Mouse (Mus musculus): ENCODE results near the gene Nap1l1.
A peak's percentile ranks its signal among the peaks of the same experiment; 100 is the strongest.
"Not testable (repeated sequence)": the region's sequence is repeated elsewhere in the genome, so short reads cannot be mapped to it uniquely, and the experiment has no call there.

The Nap1l1 gene

DNA sequence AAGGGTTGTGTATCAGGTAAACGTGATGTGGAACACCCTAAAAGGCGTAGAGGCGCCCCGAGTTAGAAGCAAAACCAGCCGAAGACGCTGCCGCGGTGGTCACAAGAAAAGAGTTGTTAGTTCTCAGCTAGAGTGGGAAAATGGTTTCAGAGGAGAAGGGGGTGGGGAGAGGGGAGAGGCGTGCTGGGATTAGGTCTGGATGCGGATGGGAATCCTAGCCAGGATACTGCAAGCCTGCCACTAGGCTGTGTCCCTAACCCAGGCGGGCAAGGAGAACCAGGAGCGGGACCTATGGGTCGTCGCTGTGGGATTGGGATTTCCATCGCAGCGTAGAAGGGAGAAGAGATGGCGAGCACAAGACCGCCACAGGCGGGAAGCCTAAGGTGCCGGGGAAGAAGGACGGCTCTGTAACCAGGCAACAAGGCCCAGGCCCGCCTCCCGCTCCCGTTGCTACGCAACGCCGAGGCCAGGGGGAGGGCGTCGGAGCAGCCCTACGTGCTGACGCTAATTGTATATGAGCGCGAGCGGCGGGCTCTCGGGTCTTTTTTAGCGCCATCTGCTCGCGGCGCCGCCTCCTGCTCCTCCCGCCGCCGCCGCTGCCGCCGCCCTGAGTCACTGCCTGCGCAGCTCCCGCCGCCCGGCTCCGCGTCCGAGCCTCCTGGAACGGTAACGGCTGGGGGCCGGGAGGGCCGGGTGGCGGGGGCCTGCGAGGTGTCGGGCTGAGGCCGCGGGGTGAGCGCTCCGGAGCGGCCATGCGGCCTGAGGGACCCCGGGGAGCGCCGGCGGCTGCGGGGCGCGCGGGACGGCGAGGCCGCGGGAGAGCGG lies at the start of gene Nap1l1:
TSS of gene Nap1l1 (plus strand) at position 538 of the 825 bp plus-strand sequence.
- peak; percentile 97 for DNase-seq

DNA sequence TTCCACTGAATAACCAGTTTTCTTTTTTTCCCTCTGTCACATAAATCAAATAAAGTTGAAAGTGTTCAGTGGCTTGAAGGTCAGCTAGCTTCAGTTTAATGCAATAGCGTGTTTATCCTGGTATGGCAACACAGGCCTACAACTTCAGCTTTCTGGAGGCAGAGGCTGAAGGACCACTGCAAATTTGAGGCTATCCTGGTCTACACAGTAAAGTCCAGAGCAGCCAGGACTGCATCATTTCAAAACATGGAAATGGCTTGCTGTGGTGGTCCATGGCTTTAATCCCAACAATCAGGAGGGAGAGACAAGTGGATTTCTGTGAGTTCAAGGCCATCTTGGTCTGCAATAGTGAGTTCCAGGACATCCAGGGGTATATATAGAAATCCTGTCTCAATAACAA lies 46.5 kb upstream of the Nap1l1 start:
- DNase-seq: no peak

DNA sequence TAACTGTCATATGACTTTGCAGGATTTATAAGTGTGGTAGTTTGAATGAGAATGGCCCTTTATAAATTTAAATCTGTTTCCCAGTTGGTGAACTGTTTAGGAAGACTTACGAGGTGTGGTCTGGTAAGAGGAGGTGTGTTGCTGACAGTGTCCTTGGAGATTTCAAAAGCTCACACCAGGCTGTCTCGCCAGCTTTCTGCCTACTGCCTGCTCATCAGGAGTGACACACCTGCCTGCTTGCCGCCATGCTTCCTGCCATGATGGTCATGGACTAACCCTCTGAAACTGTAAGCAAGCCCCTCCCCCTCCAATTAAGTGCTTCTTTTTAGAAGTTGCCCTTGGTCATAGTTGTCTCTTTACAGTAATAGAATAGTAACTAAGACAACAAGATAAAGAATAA lies 39.5 kb upstream of the Nap1l1 start:
- no peak for DNase-seq

DNA sequence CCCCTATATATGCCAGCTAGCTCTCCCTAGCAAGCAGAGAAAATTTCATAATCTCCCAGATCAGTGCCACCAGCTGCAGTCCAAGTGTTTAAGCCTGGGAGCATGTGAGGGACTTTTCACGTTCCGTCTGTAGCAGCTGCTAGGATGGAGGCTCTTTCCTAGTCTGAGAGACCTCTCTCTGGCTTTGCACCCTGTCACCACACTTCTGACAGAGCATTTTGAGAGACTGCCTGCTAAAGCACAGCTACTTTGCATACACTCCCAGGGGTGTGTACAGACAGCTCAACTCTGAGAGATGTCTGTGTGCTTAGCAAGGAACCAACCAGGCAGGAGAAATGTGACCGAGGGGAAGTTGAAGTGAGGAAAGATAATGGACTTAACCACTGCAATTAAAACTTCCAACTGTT lies 32.0 kb upstream of the Nap1l1 start:
- DNase-seq: no peak

DNA sequence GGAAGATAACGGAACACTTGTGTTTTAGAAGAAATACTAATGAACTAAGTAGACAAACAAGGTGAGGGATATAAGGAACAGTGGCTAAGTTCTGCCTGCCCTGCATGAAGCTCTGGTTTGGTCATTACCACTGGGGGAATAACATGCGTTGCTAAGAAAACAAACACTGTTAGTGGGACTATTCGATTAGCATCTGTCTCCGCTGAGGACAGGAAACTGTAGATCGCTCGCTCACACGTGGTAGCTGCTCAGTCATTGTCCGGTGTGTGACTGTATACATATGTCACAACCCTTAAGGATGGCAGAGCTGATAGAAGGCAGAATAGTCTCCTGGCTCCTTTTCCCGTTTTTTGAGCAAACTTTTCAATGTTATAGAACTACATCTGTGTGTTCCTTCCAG lies 28.8 kb upstream of the Nap1l1 start:
- no peak for DNase-seq

DNA sequence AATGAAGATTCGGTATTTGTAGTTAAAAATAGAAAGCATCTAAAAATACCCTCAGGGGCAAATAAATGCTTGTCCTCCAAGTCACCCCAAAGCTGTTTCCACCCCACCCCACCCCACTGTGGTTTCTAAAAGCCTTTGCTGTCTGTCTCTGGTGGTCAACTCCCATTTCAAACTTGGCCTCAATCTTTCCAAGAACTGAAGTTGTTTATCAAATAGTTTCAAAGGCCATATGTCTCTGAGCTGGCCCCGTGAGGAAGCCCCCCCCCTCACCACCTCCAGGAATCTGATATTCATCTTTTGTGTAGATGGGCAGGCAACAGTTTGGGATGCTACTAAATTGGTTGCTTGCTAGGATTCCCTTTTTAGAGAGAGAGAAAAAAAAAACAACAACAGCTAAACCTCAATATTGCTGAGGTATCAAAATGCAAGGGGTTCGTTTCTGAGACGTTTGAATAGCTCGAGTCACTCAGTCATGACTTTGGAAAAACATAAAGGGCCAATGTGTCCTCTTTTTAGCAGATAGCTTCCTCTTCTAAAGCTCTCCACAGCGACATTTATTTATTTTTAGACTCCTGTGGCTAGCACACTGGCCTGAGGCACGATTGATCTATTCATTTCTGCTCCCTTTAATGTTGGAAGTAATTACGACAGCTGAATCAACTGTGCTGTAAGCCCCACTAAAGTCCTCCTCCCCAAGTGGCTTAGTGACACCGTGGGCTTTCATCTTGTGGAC lies 26.9 kb upstream of the Nap1l1 start:
- no peak for DNase-seq

DNA sequence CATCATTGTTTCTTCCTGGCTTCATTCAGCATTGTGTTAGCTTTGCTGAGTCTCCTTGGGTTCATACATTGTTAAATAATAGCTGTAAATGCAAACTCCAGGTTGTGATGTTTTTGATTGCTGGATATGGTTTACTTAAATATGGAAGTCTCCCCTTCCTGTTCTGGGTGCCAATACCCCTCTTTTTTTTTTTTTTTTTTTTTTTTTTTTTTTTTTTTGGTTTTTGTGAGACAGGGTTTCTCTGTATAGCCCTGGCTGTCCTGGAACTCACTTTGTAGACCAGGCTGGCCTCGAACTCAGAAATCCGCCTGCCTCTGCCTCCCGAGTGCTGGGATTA lies 26.4 kb upstream of the Nap1l1 start:
- DNase-seq: not testable (repeated sequence)

DNA sequence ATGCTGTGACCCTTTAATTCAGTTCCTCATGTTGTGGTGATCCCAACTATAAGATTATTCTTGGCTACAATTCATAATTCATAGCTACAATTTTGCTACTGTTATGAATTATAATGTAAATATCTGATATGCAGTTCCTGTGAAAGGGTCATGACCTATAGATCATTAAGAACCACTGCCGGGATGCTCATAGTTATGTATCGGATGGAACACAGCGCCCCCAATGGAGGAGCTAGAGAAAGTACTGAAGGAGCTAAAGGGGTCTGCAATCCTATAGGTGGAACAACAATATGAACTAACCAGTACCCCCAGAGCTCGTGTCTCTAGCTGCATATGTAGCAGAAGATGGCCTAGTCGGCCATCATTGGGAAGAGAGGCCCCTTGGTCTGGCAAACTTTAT lies 23.4 kb upstream of the Nap1l1 start:
- DNase-seq: not testable (repeated sequence)

DNA sequence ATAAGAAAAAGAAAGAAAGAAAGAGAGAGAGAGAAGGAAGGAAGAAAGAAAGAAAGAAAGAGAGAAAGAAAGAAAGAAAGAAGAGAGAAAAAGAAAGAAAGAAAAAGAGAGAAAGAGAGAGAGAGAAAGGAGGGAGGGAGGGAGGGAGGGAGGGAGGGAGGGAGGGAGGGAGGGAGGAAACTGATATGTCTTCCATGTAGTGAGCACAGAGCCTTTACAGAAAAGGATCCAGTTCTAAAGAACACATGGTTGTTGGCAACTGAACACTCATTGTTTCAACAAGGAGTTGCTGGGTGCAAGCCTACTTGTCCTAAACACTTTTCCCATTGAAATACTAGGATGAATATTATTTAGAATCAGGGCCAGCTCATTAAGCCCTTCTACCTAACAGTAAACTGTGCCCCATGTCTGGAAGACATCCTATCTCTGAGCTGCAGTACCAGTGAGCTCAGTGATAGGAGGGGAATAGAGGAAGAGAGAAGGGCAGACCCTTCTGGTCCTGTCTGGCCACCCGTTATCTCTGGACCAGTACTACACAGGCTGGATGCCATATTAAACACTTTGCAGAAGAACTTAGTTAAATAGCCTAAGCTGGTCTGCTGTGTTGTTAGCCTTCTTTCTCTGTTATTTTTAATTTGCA lies 21.2 kb upstream of the Nap1l1 start:
- no peak for DNase-seq

DNA sequence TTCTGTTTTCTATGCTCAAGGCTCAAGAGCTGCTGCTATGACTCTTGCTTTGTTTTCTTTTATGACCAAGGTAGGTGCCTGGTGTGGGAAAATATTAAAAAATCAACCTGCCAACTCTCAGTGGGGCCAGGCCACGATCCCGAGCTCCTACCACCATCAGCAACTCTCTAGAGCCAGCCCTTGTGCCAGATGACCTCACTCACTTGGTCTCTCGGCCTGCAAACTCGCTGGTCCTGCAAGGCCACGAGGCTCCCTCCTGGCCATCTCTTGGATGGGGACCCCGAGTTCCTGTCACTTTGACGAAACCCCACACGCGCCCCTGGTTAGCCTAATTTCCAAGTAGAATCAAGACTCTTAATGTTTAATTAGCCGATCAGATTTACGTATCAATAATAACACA lies 20.6 kb upstream of the Nap1l1 start:
- no peak for DNase-seq

DNA sequence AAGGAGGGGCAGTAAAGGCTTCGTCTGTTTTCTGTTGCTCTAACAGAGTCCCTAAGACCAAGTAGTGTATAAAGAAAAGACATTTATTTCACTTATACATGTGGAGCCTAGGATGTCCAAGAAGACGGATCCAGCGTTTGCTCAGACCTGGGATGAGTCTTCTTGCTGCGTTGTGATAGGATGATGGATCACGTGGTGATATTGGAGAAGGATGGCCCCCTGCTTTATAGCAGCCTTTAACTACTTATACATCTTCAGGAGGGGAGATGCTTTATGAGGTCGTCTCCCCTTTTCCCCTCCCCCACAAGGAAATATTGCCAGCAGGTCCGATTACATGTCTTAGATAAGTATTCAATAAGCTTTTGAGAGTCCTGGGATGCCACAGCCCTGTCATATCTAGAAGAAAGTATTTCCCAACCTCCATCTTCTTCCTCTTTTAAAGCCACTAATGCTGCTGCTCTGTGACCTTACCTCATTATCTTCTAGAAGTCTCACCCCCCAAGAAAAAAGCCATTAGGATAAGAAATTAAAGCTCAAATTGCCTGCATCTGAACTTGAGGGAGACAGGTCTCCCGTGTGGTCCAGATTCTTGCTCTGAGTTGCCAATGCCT lies 18.2 kb upstream of the Nap1l1 start:
- no peak for DNase-seq

DNA sequence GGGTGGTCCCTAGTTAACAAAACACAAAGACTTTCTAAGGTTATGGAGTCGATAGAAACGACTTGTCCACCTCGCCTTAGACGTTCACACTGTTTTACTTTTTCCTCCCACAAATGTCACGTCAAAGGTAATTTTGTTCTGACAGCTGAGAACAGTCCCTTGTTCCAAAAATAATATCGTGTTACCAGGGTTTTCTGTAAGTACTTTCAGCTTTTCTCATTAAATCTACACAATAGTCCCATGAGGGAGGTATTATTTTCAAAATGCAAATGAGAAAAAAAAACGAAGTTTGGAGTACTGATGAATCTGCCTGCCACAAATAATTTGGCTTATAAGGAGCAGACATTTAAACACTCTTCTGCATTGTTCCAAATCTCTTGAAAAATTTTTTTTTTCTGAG lies 14.9 kb upstream of the Nap1l1 start:
- DNase-seq: no peak

DNA sequence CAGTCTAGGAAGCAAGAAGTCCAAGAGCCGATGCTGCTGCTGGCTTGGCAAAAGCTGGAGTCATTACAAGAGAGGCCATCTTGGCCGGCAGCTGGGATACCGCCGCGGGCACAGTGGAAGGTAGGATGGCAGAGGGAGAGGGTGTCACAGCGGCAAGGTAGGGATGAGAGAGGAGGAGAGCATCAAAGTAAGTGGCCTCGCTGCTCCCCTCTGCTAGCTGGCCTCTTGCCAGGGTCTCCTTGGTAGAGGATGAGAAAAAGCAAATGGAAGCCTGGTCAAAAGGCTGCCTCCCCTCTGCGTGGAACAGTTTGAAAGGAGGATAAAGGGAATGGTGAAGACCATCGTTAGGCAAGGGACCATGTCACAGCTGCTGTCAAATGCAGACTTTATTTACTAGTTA lies 14.0 kb upstream of the Nap1l1 start:
- no peak for DNase-seq

DNA sequence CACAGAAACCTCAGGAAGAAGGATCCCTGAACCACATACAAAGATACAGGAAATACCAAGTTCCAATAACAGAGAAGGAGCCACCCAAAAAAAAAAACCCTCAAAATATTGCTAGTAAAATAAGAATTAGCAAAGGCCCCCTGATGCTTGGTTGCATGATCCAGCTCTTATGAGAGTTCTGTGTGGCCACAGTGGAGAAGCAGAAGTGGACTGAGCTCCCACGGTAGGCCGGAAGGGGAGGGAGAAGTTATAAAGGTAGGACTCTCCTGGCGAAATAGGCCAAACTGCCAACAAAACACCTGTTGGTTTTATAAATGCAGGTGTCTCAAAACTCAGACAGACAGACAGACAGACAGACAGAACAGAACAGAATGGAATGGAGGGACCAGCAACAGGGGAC lies 13.1 kb upstream of the Nap1l1 start:
- no peak for DNase-seq

DNA sequence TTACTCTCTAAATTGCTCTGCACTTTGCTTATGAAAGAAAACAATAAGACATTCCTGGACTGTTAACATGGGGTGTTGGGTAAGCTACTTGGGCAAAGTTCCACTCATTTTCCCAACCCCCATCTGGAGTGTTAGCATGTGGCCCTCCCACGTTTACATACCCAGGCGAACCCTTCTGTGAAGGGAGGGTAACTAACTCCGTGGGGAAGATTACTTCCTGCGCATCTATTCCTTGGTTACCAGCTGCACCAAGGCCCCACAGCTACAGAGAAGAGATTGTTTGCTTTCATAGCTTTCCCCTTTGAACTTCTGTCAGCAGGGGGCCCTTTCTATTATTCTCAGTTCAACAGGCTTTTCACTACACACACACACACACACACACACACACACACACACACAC lies 12.6 kb upstream of the Nap1l1 start:
- DNase-seq: no peak

DNA sequence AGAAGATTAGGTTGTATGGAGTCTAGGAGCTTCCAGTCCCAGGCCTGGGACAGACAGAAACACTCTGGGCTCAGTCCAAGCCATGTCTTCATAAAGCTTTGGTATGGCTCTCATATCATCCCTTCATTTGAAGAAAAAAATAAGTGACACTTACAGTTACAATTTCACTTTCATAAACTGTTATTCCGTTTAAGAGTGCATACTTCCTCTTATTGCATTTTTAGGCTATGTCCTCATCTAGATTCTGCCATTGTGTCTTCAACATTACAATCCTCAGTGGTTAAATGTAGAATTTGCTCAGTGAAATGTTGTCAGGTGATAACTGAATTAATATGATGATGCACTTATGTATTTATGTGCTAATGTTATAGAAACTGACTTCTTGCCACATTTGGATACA lies 8.2 kb upstream of the Nap1l1 start:
- DNase-seq: no peak

DNA sequence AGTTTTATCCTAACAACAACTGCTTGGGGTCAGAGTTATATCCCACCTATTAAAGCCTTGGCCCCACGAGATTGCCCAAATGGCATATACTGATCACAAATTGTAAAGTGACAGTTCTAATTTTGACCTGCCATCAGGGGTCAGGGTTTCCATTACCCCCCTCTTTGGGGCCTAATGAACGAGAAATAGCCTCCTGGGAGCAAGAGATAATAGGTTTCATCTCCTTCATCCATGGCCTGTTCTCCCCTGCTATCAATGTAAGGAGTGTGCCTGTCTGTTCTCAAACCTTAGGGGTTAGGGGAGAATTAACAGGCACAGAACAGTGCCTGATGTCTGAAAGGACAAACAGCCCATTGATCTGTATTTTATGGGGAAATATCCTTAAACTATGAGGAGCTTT lies 7.6 kb upstream of the Nap1l1 start:
- DNase-seq: no peak

DNA sequence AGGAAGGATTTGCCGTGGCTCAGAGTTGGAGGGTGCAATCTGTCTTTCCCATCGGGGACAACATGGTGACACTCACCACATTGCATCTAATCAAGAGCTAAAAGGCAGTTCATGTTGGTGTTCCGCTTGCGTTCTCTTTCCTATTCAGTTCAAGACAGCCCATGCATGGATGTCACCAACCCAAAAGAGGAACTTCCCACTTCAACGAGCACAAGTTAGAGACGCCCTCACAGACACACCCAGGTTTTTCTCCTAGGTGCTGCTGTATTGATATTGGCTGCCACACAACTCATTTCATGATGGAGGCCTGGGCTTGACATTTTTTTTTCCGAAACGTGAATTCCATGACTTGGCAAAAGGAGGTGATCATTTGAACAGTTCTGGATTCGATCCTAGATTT lies 1.9 kb upstream of the Nap1l1 start:
- DNase-seq: no peak

DNA sequence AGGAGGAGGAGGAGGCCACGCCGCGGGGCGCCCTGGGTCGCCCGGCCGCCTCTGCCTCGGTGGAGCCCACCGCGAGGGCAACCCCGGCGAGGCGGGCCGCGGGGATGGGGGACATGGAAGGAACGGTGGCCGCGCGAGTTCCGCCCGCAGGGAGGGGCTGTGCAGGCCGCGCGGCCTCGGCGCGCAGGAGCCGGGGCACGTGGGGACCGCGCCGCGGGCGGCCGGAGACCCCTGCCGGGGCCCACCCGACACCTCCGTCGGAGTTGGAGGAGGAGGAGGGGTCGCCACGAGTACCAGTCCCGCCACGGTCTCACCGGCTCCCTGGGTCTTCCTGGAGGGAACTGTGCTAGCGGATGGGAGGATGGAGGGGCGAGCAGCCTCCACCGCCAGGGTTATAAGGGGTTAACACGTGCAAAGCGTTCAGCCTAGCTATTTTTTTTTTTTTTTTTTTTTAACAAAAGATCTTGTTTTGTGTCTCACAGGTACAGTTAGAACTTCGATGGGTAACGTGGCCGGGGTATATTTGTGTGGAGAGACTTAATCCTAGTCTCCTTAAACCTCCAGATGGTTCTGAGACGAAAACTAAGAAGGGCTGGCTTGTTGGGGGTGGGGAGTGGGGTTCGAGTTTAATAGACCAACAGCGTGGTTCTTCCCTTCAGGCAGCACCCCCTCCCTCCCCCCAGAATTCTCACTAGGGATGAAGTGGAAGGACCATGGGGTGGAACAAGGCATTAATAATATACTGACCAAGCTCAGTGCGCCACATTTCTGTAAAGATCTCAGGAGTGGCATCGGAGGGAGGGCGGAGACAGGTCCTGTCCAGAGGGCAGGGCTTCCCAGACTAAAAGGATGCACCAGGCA lies 718 bp downstream of the Nap1l1 start:
- peak; percentile 64 for DNase-seq

DNA sequence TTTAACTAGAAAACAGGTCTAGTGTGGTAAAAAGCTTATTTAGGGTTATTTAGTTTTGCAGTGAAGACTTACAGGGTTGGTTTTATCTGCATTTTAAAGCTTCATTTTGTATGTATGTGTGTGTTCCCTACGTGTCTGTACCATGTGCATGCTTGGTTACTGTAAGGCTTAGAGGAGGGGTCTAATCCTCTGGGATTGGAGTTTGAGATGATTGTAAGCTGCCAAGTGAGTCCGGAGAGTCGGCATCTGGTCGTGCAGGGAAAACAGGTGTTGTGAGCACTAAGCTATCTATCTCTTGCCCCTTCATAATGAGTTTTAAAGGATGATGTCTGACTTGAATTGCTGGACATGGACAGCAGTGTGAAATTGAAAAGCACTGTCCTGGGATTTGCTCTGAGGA lies 3.3 kb downstream of the Nap1l1 start:
- no peak for DNase-seq

DNA sequence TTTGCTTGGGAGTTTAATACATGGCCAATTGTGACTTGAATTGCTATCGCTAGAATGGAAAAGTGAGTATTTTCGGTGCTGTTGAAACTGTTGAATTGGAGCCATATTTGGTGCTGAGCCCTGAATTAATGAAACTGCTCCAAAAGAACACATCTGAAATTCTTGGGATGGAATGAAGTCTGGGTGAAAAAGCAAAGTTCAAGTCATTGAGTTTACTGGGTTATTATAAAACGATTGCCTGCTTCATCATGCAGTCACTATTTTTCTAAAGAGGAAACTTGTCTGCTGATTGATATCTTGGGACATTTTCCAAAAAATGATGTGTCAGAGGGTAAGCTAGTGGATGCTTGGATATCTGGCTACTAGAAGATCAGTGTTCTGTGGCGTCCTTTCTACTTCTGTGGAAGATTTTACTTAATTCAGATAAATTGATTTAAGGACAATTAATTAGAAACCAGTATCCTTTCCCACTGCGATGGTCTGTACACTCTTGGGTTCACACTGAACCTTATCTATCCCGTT lies 4.0 kb downstream of the Nap1l1 start:
- no peak for DNase-seq

DNA sequence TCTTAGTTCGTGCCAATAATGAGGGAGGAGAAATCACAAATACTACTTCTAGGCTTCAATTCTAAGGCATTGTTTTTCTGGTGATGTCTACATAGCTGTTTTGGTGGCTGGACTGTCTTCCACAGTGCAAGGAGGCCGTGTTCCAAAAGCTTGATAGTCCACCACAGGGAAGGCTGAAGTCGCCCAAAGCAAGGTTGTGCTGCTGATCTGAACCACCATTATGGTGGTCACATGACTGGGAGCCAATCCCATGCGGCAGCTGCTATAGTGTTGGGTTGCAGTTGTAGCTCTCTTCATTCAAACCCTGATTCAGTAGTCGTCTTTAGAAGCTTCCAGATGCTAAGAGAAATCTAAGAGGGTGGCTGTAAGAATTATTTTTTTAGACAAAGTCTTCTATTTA lies 6.6 kb downstream of the Nap1l1 start:
- DNase-seq: no peak
